Mouse (Mus musculus): ENCODE measurements around the gene Fgf9.

Gene Fgf9

GRCm38 (mm10) chr14:58089486-58089885 is 19.1 kb downstream of the Fgf9 start:
- peak; percentile 64 for DNase-seq (ENCODE audit: inconsistent ontology term)

- DNase-seq (ENCODE audit: inconsistent ontology term): no peak
These were observed 21.0 kb downstream of the Fgf9 start for GRCm38 (mm10) chr14:58091321-58091720.

GRCm38 (mm10) chr14:58099599-58099998 is 29.3 kb downstream of the Fgf9 start:
- no peak for DNase-seq (ENCODE audit: inconsistent ontology term)

- no peak for DNase-seq (ENCODE audit: inconsistent ontology term)
These were observed 31.0 kb downstream of the Fgf9 start for GRCm38 (mm10) chr14:58101298-58101697.

- DNase-seq (ENCODE audit: inconsistent ontology term): no peak
These were observed 33.9 kb downstream of the Fgf9 start for GRCm38 (mm10) chr14:58104266-58104665.

- DNase-seq (ENCODE audit: inconsistent ontology term): no peak
These were observed 35.2 kb downstream of the Fgf9 start for GRCm38 (mm10) chr14:58105596-58105995.

- DNase-seq (ENCODE audit: inconsistent ontology term): no peak
These were observed 39.3 kb downstream of the Fgf9 start for GRCm38 (mm10) chr14:58109601-58110000.

GRCm38 (mm10) chr14:58111562-58111961 is 41.2 kb downstream of the Fgf9 start:
- DNase-seq (ENCODE audit: inconsistent ontology term): no peak

- DNase-seq (ENCODE audit: inconsistent ontology term): no peak
These were observed 42.0 kb downstream of the Fgf9 start for GRCm38 (mm10) chr14:58112341-58112740.

GRCm38 (mm10) chr14:58113180-58113579 is 42.8 kb downstream of the Fgf9 start:
- no peak for DNase-seq (ENCODE audit: inconsistent ontology term)

GRCm38 (mm10) chr14:58114146-58114545 is 43.8 kb downstream of the Fgf9 start:
- DNase-seq (ENCODE audit: inconsistent ontology term): no peak

GRCm38 (mm10) chr14:58124625-58125024 is 54.3 kb downstream of the Fgf9 start:
- no peak for DNase-seq (ENCODE audit: inconsistent ontology term)

GRCm38 (mm10) chr14:58126508-58126907 is 56.2 kb downstream of the Fgf9 start:
- DNase-seq (ENCODE audit: inconsistent ontology term): no peak

- DNase-seq (ENCODE audit: inconsistent ontology term): peak; percentile 3
These were observed 69.2 kb downstream of the Fgf9 start for GRCm38 (mm10) chr14:58139506-58140055.

GRCm38 (mm10) chr14:58149637-58150470 is 79.5 kb downstream of the Fgf9 start:
- DNase-seq (ENCODE audit: inconsistent ontology term): peak; percentile 79

GRCm38 (mm10) chr14:58150471-58150855 is 80.1 kb downstream of the Fgf9 start:
- no peak for DNase-seq (ENCODE audit: inconsistent ontology term)

- DNase-seq (ENCODE audit: inconsistent ontology term): no peak
These were observed 81.8 kb downstream of the Fgf9 start for GRCm38 (mm10) chr14:58152110-58152509.

- DNase-seq (ENCODE audit: inconsistent ontology term): peak; percentile 83
These were observed 83.4 kb downstream of the Fgf9 start for GRCm38 (mm10) chr14:58153470-58154416.

GRCm38 (mm10) chr14:58160624-58161023 is 90.3 kb downstream of the Fgf9 start:
- no peak for DNase-seq (ENCODE audit: inconsistent ontology term)
